In genomic region chr10:43483426-43483995, GRCm38 (mm10) we compare ENCODE assay signal across 9 mouse cellular contexts. TPM values are rescaled to one million over a fixed set of nuclear protein-coding genes. Genes with fewer than 3 reads are reported as not detected.
DNase-seq lines count a peak whose midpoint lies in the region; ATAC-seq lines count a peak whose summit lies in the region.
"Had no signal": no experiment of that assay in that cellular context is flagged by ENCODE, and none has a peak within 500 bp of the region (broad histone marks: within the 10 kb centered on the region; RNA-seq: fewer than 3 reads in every experiment).

No protein-coding gene starts in this region.

- peaks cover 38% of the 10 kb centered on the region for H3K4me1 ChIP-seq in embryonic facial prominence, embryonic 13.5 days
- H3K4me1 ChIP-seq in limb, embryonic 10.5 days = peaks cover 50% of the 10 kb centered on the region
- H3K4me1 ChIP-seq in stomach, embryonic 14.5 days (ENCODE audit: control insufficient read depth, insufficient read depth, low read length) = peaks cover 17% of the 10 kb centered on the region; the same call in 1 of the 2 replicates

- H3K36me3 ChIP-seq in embryonic facial prominence, embryonic 13.5 days = no peaks in the 10 kb centered on the region
- peaks cover 12% of the 10 kb centered on the region for H3K36me3 ChIP-seq in limb, embryonic 10.5 days
- H3K36me3 ChIP-seq in stomach, embryonic 14.5 days (ENCODE audit: control insufficient read depth, insufficient read depth, low read length) = no peaks in the 10 kb centered on the region

- peak overlapping the region; percentile 58; the same call in 1 of the 2 replicates for H3K9ac ChIP-seq in embryonic facial prominence, embryonic 13.5 days
- no peak overlapping the region; the same call in 1 of the 2 replicates for H3K9ac ChIP-seq in stomach, embryonic 14.5 days (replicated peaks; ENCODE audit: low read depth, low read length)
- H3K9ac ChIP-seq: liver, embryonic 14.5 days had no signal

- WGBS in embryonic facial prominence, embryonic 13.5 days = 35% methylated on average over 9 of the region's 9 CpGs
- 40% methylated on average over 9 of the region's 9 CpGs for WGBS in limb, embryonic 10.5 days
- WGBS in stomach, embryonic 14.5 days = 35% methylated on average over 9 of the region's 9 CpGs

- DNase-seq in Muller cell, postnatal 12 days (ENCODE audit: inconsistent ontology term) = peak; percentile 40
- peak; percentile 49 to 73 for DNase-seq in heart, postnatal 14 days
- DNase-seq in limb, embryonic 10.5 days (ENCODE audit: low spot score) = no peak
- DNase-seq in left cerebral cortex, postnatal 36 days (ENCODE audit: low spot score in 2 of 2) = no peak
- DNase-seq in frontal cortex, postnatal 10 days (ENCODE audit: low spot score in 2 of 2) = no peak
- DNase-seq in yolk sac, embryonic 10.5 days (ENCODE audit: low spot score) = no peak

- H3K4me2 ChIP-seq in embryonic facial prominence, embryonic 13.5 days = peak overlapping the region; percentile 32
- no peak overlapping the region; the same call in 1 of the 2 replicates for H3K4me2 ChIP-seq in stomach, embryonic 14.5 days (replicated peaks; ENCODE audit: low read depth, low read length)

- intact Hi-C loops in heart, postnatal 14 days (cut with DNase I) = no loop called here
- intact Hi-C loops in left cerebral cortex, postnatal 36 days (cut with DNase I) = no loop called here

- H3K9me3 ChIP-seq in embryonic facial prominence, embryonic 13.5 days = no peaks in the 10 kb centered on the region
- H3K9me3 ChIP-seq in limb, embryonic 10.5 days (replicated peaks) = no peaks in the 10 kb centered on the region
- H3K9me3 ChIP-seq in stomach, embryonic 14.5 days (ENCODE audit: control insufficient read depth, low read depth, low read length) = no peaks in the 10 kb centered on the region

- peak overlapping the region; percentile 57 for H3K27ac ChIP-seq in embryonic facial prominence, embryonic 13.5 days
- H3K27ac ChIP-seq in limb, embryonic 10.5 days = peak overlapping the region; percentile 65
- H3K27ac ChIP-seq in stomach, embryonic 14.5 days (ENCODE audit: low read length) = 0 out of 2 replicates have a peak overlapping the region, but pooled peaks have one; percentile 4
- H3K27ac ChIP-seq: liver, embryonic 14.5 days had no signal

- peak overlapping the region; percentile 10; the same call in 1 of the 2 replicates for H3K4me3 ChIP-seq in embryonic facial prominence, embryonic 13.5 days
- H3K4me3 ChIP-seq in limb, embryonic 10.5 days = peak overlapping the region; percentile 9; the same call in 1 of the 2 replicates
- H3K4me3 ChIP-seq in stomach, embryonic 14.5 days (ENCODE audit: low read depth, low read length) = no peak overlapping the region

- H3K27me3 ChIP-seq in embryonic facial prominence, embryonic 13.5 days = no peaks in the 10 kb centered on the region
- no peaks in the 10 kb centered on the region for H3K27me3 ChIP-seq in limb, embryonic 10.5 days (ENCODE audit: low read depth, poor library complexity, severe bottlenecking)
- H3K27me3 ChIP-seq in stomach, embryonic 14.5 days (ENCODE audit: control insufficient read depth, insufficient read depth, low read length) = no peaks in the 10 kb centered on the region

- ATAC-seq in embryonic facial prominence, embryonic 13.5 days (ENCODE audit: insufficient number of reproducible peaks, insufficient read depth, low FRiP score, low TSS enrichment, low read depth) = no peak
- no peak for ATAC-seq in stomach, embryonic 14.5 days (ENCODE audit: insufficient number of reproducible peaks, insufficient read depth, low FRiP score, low read depth)

RNA-seq across cellular contexts. Expression of gene Bend3, which starts 4.9 kb away (rescaled TPM):
- polyA plus RNA-seq in embryonic facial prominence, embryonic 13.5 days (2015; fragmentation: Nextera tagmentation; extraction: Ambion mirVana) = 4.5 and 5.4 TPM in 2 replicates
- total RNA-seq in heart, postnatal 14 days (2021) = 1 to 10 TPM; 5.8 to 6.1 TPM
- 10.6 and 11.4 TPM in 2 replicates for polyA plus RNA-seq in limb, embryonic 10.5 days (2016; fragmentation: Nextera tagmentation; extraction: Ambion mirVana)
- 4.5 and 5.0 TPM in 2 replicates for polyA plus RNA-seq in stomach, embryonic 14.5 days (2014; fragmentation: Nextera tagmentation; extraction: Ambion mirVana)
- total RNA-seq in left cerebral cortex, postnatal 36 days (2021) = 1 to 10 TPM; 5.5 to 5.9 TPM

RNA-seq across cellular contexts. Expression of gene Gm9803, which starts 40.4 kb away (rescaled TPM):
- 11.9 and 34.3 TPM in 2 replicates for polyA plus RNA-seq in embryonic facial prominence, embryonic 13.5 days (2015; fragmentation: Nextera tagmentation; extraction: Ambion mirVana)
- 10 to 100 TPM in 1 of 2 experiments, 1 to 10 TPM in 1; 8.9 to 13.0 TPM for total RNA-seq in heart, postnatal 14 days (2021)
- polyA plus RNA-seq in limb, embryonic 10.5 days (2016; fragmentation: Nextera tagmentation; extraction: Ambion mirVana) = 11.1 and 14.8 TPM in 2 replicates
- 9.4 and 13.6 TPM in 2 replicates for polyA plus RNA-seq in stomach, embryonic 14.5 days (2014; fragmentation: Nextera tagmentation; extraction: Ambion mirVana)
- total RNA-seq in left cerebral cortex, postnatal 36 days (2021) = 10 to 100 TPM in 1 of 2 experiments, not detected in 1; 12.2 TPM

RNA-seq across cellular contexts. Expression of gene 1700021F05Rik, which starts 57.3 kb away (rescaled TPM):
- polyA plus RNA-seq in embryonic facial prominence, embryonic 13.5 days (2015; fragmentation: Nextera tagmentation; extraction: Ambion mirVana) = 66.0 and 76.1 TPM in 2 replicates
- 10 to 100 TPM; 97.0 to 98.4 TPM for total RNA-seq in heart, postnatal 14 days (2021)
- 59.7 and 63.5 TPM in 2 replicates for polyA plus RNA-seq in limb, embryonic 10.5 days (2016; fragmentation: Nextera tagmentation; extraction: Ambion mirVana)
- 57.2 and 61.2 TPM in 2 replicates for polyA plus RNA-seq in stomach, embryonic 14.5 days (2014; fragmentation: Nextera tagmentation; extraction: Ambion mirVana)
- total RNA-seq in left cerebral cortex, postnatal 36 days (2021) = 10 to 100 TPM; 38.7 to 39.9 TPM

Comparison
In these comparisons a context has a peak if more than half of its experiments do, and no peak if none do; other contexts are left out.
1. DNase-seq: peak in Muller cell, postnatal 12 days (single experiment) and heart, postnatal 14 days (2 of 2); none in limb, embryonic 10.5 days (single experiment), left cerebral cortex, postnatal 36 days (0 of 2), frontal cortex, postnatal 10 days (0 of 2) and yolk sac, embryonic 10.5 days (single experiment).
2. H3K27ac ChIP-seq: peak in every context shown above with its lines; median percentile 65 in limb, embryonic 10.5 days; 57 in embryonic facial prominence, embryonic 13.5 days; 4 in stomach, embryonic 14.5 days.